ENCODE assay signal across 19 mouse cellular contexts in genomic region chr6:28381983-28382382, GRCm38 (mm10). TPM values are rescaled to one million over a fixed set of nuclear protein-coding genes. Genes with fewer than 3 reads are reported as not detected.
A peak's percentile ranks its signal among the peaks of the same experiment; 100 is the strongest.
DNase-seq lines count a peak whose midpoint lies in the region; TF ChIP-seq lines count a peak whose summit lies in the region.
"Had no signal": no experiment of that assay in that cellular context is flagged by ENCODE, and none has a peak within 500 bp of the region (broad histone marks: within the 10 kb centered on the region; RNA-seq: fewer than 3 reads in every experiment).

No protein-coding gene starts in this region.

- TF ChIP-seq CTCF in layer of hippocampus, adult 2 months (conservative IDR thresholded peaks at IDR 0.05): peak; percentile 65

- H3K4me3 ChIP-seq in layer of hippocampus, adult 2 months: no peak overlapping the region
- H3K4me3 ChIP-seq: heart, embryonic 15.5 days; limb, embryonic 15.5 days; neural tube, embryonic 15.5 days had no signal

- no peak overlapping the region for H3K27ac ChIP-seq in layer of hippocampus, adult 2 months
- H3K27ac ChIP-seq: heart, embryonic 15.5 days; hindbrain, embryonic 14.5 days; limb, embryonic 15.5 days; neural tube, embryonic 15.5 days had no signal

- DNase-seq in layer of hippocampus, adult 2 months (ENCODE audit: low spot score in 2 of 2): no peak
- DNase-seq in layer of hippocampus, adult 18-20 months (ENCODE audit: low spot score in 2 of 2): no peak
- DNase-seq in CD4-positive helper T cell, adult 2 months (ENCODE audit: low read depth, low spot score): peak; percentile 30
- DNase-seq in adipocyte (ENCODE audit: low spot score): peak; percentile 62
- DNase-seq in naive thymus-derived CD4-positive, alpha-beta T cell, adult 2 months (ENCODE audit: low read depth): peak; percentile 69
- DNase-seq in ovary, postnatal 36 days (ENCODE audit: low spot score): no peak
- no peak for DNase-seq in T-cell, adult 2 months (ENCODE audit: low spot score)
- DNase-seq: cerebellum, adult 11 months; embryo, embryonic 11 days; heart, adult 11 months; kidney, adult 2 months; right cerebral cortex, postnatal 25 days; thymus, adult 2 months had no signal

RNA-seq across cellular contexts. Expression of gene Zfp800, which starts 15.8 kb away (rescaled TPM):
- total RNA-seq in layer of hippocampus, adult 2 months (2021): 10 to 100 TPM; 20.7 to 25.7 TPM
- 10 to 100 TPM; 26.0 to 26.6 TPM for total RNA-seq in layer of hippocampus, adult 18-20 months (2021)

RNA-seq across cellular contexts. Expression of gene Arf5, which starts 41.4 kb away (rescaled TPM):
- 100 to 1,000 TPM; 285 to 294 TPM for total RNA-seq in layer of hippocampus, adult 2 months (2021)
- total RNA-seq in layer of hippocampus, adult 18-20 months (2021): 100 to 1,000 TPM; 258 to 267 TPM

RNA-seq across cellular contexts. Expression of gene Fscn3, which starts 45.6 kb away (rescaled TPM):
- total RNA-seq in layer of hippocampus, adult 2 months (2021): not detected
- total RNA-seq in layer of hippocampus, adult 18-20 months (2021): not detected
- total RNA-seq: adrenal gland, postnatal 4 days; left cerebral cortex, adult 18-20 months had no signal

RNA-seq across cellular contexts. Expression of gene Gcc1, which starts 46.2 kb away (rescaled TPM):
- 10 to 100 TPM; 17.9 to 23.0 TPM for total RNA-seq in layer of hippocampus, adult 2 months (2021)
- total RNA-seq in layer of hippocampus, adult 18-20 months (2021): 10 to 100 TPM; 18.3 to 20.8 TPM

Comparison
In these comparisons a context has a peak if more than half of its experiments do, and no peak if none do; other contexts are left out.
1. DNase-seq: peak in CD4-positive helper T cell, adult 2 months (single experiment), adipocyte (single experiment) and naive thymus-derived CD4-positive, alpha-beta T cell, adult 2 months (single experiment); none in layer of hippocampus, adult 2 months (0 of 2), layer of hippocampus, adult 18-20 months (0 of 2), ovary, postnatal 36 days (single experiment) and T-cell, adult 2 months (single experiment).